Mouse (Mus musculus): ENCODE measurements around the gene Chchd2. TPM values are rescaled to one million over a fixed set of nuclear protein-coding genes. Genes with fewer than 3 reads are reported as not detected.

Gene Chchd2
- polyA plus RNA-seq, 1 experiment from 2014 or later, result 955 TPM

GRCm38 (mm10) chr5:129886271-129886670, 999 bp downstream of the Chchd2 start:
- no peak for ATAC-seq
- peak; percentile 40 for DNase-seq
- H3K27me3 ChIP-seq (ENCODE audit: insufficient read depth, low read length), result no peaks in the 10 kb centered on the region

GRCm38 (mm10) chr5:129879888-129880287, 7.4 kb downstream of the Chchd2 start:
- no peak overlapping the region for H3K27ac ChIP-seq (ENCODE audit: low read depth)
- H3K36me3 ChIP-seq (replicated peaks; ENCODE audit: insufficient read depth, low read length), result peaks cover 28% of the 10 kb centered on the region
- no peak overlapping the region for H3K9ac ChIP-seq (replicated peaks)
- H3K9me3 ChIP-seq (ENCODE audit: low read length), result no peaks in the 10 kb centered on the region
- no peak overlapping the region for H3K4me3 ChIP-seq (ENCODE audit: low read depth, low read length)
- no peak for ATAC-seq
- no peaks in the 10 kb centered on the region for H3K4me1 ChIP-seq (ENCODE audit: insufficient read depth)
- H3K4me2 ChIP-seq (ENCODE audit: low read depth, low read length), result no peak overlapping the region
- DNase-seq, result no peak
- TF ChIP-seq EP300 (IDR thresholded peaks at IDR 0.05; ENCODE audit: low read depth), result no peak
- TF ChIP-seq CTCF (IDR thresholded peaks at IDR 0.05; ENCODE audit: low read depth), result no peak
- WGBS (ENCODE audit: insufficient replicate concordance), result 60% methylated on average over 3 of the region's 3 CpGs
- no peaks in the 10 kb centered on the region for H3K27me3 ChIP-seq (ENCODE audit: insufficient read depth, low read length)

More at GRCm38 (mm10) chr5:129886271-129886670, 999 bp downstream of the Chchd2 start:
- WGBS (ENCODE audit: insufficient replicate concordance), result 13% methylated on average over 10 of the region's 10 CpGs
- Histone ChIP-seq H3K4me1 (ENCODE audit: insufficient read depth) (peaks cover 14% of the 10 kb centered on the region), H3K9me3 (ENCODE audit: low read length) (no peaks in the 10 kb centered on the region), H3K36me3 (replicated peaks; ENCODE audit: insufficient read depth, low read length) (peaks cover 21% of the 10 kb centered on the region), H3K4me3 (ENCODE audit: low read depth, low read length) (peak overlapping the region; percentile 83), H3K4me2 (ENCODE audit: low read depth, low read length) (peak overlapping the region; percentile 86), H3K27ac (ENCODE audit: low read depth) (peak overlapping the region; percentile 99), H3K9ac (replicated peaks) (peak overlapping the region; percentile 91)
- TF ChIP-seq CTCF (IDR thresholded peaks at IDR 0.05; ENCODE audit: low read depth), result no peak
- no peak for TF ChIP-seq EP300 (IDR thresholded peaks at IDR 0.05; ENCODE audit: low read depth)

- Histone ChIP-seq H3K36me3 (replicated peaks; ENCODE audit: insufficient read depth, low read length) (peaks cover 25% of the 10 kb centered on the region), H3K4me1 (ENCODE audit: insufficient read depth) (no peaks in the 10 kb centered on the region), H3K9ac (replicated peaks) (no peak overlapping the region), H3K9me3 (ENCODE audit: low read length) (no peaks in the 10 kb centered on the region), H3K27ac (ENCODE audit: low read depth) (no peak overlapping the region), H3K27me3 (ENCODE audit: insufficient read depth, low read length) (no peaks in the 10 kb centered on the region), H3K4me3 (ENCODE audit: low read depth, low read length) (no peak overlapping the region), H3K4me2 (ENCODE audit: low read depth, low read length) (no peak overlapping the region)
- ATAC-seq (peak; percentile 83), DNase-seq (peak; percentile 76)
- WGBS (ENCODE audit: insufficient replicate concordance), result 52% methylated on average over 2 of the region's 2 CpGs
- peak; percentile 74 for TF ChIP-seq CTCF (IDR thresholded peaks at IDR 0.05; ENCODE audit: low read depth)
- no peak for TF ChIP-seq EP300 (IDR thresholded peaks at IDR 0.05; ENCODE audit: low read depth)
Measured at GRCm38 (mm10) chr5:129878946-129879345, 8.3 kb downstream of the Chchd2 start.

- Histone ChIP-seq H3K27me3 (ENCODE audit: insufficient read depth, low read length) (no peaks in the 10 kb centered on the region), H3K4me1 (ENCODE audit: insufficient read depth) (no peaks in the 10 kb centered on the region), H3K36me3 (replicated peaks; ENCODE audit: insufficient read depth, low read length) (peaks cover 19% of the 10 kb centered on the region), H3K4me2 (ENCODE audit: low read depth, low read length) (no peak overlapping the region), H3K9ac (replicated peaks) (no peak overlapping the region), H3K9me3 (ENCODE audit: low read length) (no peaks in the 10 kb centered on the region), H3K4me3 (ENCODE audit: low read depth, low read length) (no peak overlapping the region), H3K27ac (ENCODE audit: low read depth) (no peak overlapping the region)
- 62% methylated on average over 9 of the region's 9 CpGs for WGBS (ENCODE audit: insufficient replicate concordance)
- TF ChIP-seq CTCF (IDR thresholded peaks at IDR 0.05; ENCODE audit: low read depth) (no peak), EP300 (IDR thresholded peaks at IDR 0.05; ENCODE audit: low read depth) (no peak)
- DNase-seq, result no peak
- no peak for ATAC-seq
Measured at GRCm38 (mm10) chr5:129877731-129878455, 9.4 kb downstream of the Chchd2 start.

- no peak overlapping the region for H3K9ac ChIP-seq (replicated peaks)
- WGBS (ENCODE audit: insufficient replicate concordance), result 78% methylated on average over 11 of the region's 11 CpGs
- no peaks in the 10 kb centered on the region for H3K4me1 ChIP-seq (ENCODE audit: insufficient read depth)
- no peak for DNase-seq
- no peak overlapping the region for H3K27ac ChIP-seq (ENCODE audit: low read depth)
- H3K4me2 ChIP-seq (ENCODE audit: low read depth, low read length), result no peak overlapping the region
- no peak overlapping the region for H3K4me3 ChIP-seq (ENCODE audit: low read depth, low read length)
- H3K36me3 ChIP-seq (replicated peaks; ENCODE audit: insufficient read depth, low read length), result no peaks in the 10 kb centered on the region
- no peak for ATAC-seq
- no peaks in the 10 kb centered on the region for H3K27me3 ChIP-seq (ENCODE audit: insufficient read depth, low read length)
- TF ChIP-seq CTCF (IDR thresholded peaks at IDR 0.05; ENCODE audit: low read depth) (no peak), EP300 (IDR thresholded peaks at IDR 0.05; ENCODE audit: low read depth) (no peak)
- no peaks in the 10 kb centered on the region for H3K9me3 ChIP-seq (ENCODE audit: low read length)
Measured at GRCm38 (mm10) chr5:129875098-129875497, 12.2 kb downstream of the Chchd2 start.

GRCm38 (mm10) chr5:129873942-129874341, 13.3 kb downstream of the Chchd2 start:
- Histone ChIP-seq H3K9ac (replicated peaks) (no peak overlapping the region), H3K4me1 (ENCODE audit: insufficient read depth) (no peaks in the 10 kb centered on the region), H3K4me2 (ENCODE audit: low read depth, low read length) (no peak overlapping the region), H3K9me3 (ENCODE audit: low read length) (no peaks in the 10 kb centered on the region), H3K4me3 (ENCODE audit: low read depth, low read length) (no peak overlapping the region), H3K27ac (ENCODE audit: low read depth) (no peak overlapping the region), H3K27me3 (ENCODE audit: insufficient read depth, low read length) (no peaks in the 10 kb centered on the region), H3K36me3 (replicated peaks; ENCODE audit: insufficient read depth, low read length) (no peaks in the 10 kb centered on the region)
- DNase-seq (no peak), ATAC-seq (no peak)
- 78% methylated on average over 12 of the region's 12 CpGs for WGBS (ENCODE audit: insufficient replicate concordance)
- TF ChIP-seq EP300 (IDR thresholded peaks at IDR 0.05; ENCODE audit: low read depth), result no peak
- TF ChIP-seq CTCF (IDR thresholded peaks at IDR 0.05; ENCODE audit: low read depth), result no peak
